Mouse (Mus musculus): ENCODE results near the gene Smim20. TPM values are rescaled to one million over a fixed set of nuclear protein-coding genes. Genes with fewer than 3 reads are reported as not detected.

Smim20 gene
- polyA plus RNA-seq, 1 experiment: 45.2 TPM

GRCm38 (mm10) chr5:53317396-53317795, 50.5 kb downstream of the Smim20 start:
- Histone ChIP-seq H3K79me3 (ENCODE audit: low read depth) (no peaks in the 10 kb centered on the region), H3K27me3 (ENCODE audit: control insufficient read depth, insufficient read depth, insufficient read length) (peaks cover 45% of the 10 kb centered on the region), H3K36me3 (ENCODE audit: control insufficient read depth, insufficient read depth) (no peaks in the 10 kb centered on the region), H3ac (ENCODE audit: control insufficient read depth, insufficient read length, low read depth) (no peak overlapping the region), H3K79me2 (ENCODE audit: control insufficient read depth, insufficient read depth) (no peaks in the 10 kb centered on the region), H3K4me3 (ENCODE audit: insufficient read depth, poor library complexity, severe bottlenecking) (no peak overlapping the region)
- TF ChIP-seq MAX (IDR thresholded peaks at IDR 0.05) (no peak), CTCF (IDR thresholded peaks at IDR 0.05; ENCODE audit: control insufficient read depth, insufficient read depth, insufficient read length) (no peak), USF1 (IDR thresholded peaks at IDR 0.05; ENCODE audit: low read depth) (no peak), CEBPB (IDR thresholded peaks at IDR 0.05; ENCODE audit: low read depth) (no peak), MYOG (IDR thresholded peaks at IDR 0.05; ENCODE audit: control insufficient read depth, extremely low read depth, insufficient read length) (no peak), MYOD1 (IDR thresholded peaks at IDR 0.05; ENCODE audit: control insufficient read depth, insufficient read length, low read depth) (no peak), FOSL1 (IDR thresholded peaks at IDR 0.05; ENCODE audit: insufficient read depth, low read length, poor library complexity, severe bottlenecking) (no peak)

DNA sequence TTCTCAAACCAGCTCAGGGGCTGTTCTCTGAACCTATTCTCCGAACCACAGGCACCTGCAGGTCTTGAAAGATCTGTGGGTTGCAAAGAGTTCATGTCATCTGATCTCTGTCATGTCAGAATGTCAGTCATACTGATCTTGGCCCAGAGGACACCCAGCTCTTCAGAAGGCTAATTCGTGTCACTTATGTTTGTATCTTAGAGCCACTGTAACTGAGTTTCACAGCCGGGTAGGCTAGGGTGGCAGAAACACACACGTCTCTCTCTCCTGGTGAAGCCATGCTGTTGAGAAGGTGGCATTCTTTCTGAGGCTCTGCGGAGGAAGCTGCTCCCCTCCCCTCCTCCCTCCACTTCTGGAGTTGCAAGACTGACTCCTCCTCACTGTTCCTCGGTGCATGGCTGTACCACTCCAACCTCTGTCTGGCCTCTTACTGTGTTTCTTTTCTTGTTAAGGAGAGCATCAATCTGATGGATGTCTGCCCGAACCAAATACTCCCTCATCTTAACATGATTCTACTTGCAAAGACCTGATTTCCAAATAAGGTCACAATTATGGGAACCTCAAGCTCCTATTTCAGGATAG, 51.1 kb downstream of the Smim20 start:
- no peak overlapping the region for H3K4me3 ChIP-seq (ENCODE audit: insufficient read depth, poor library complexity, severe bottlenecking)
- no peaks in the 10 kb centered on the region for H3K79me3 ChIP-seq (ENCODE audit: low read depth)
- H3K79me2 ChIP-seq (ENCODE audit: control insufficient read depth, insufficient read depth): no peaks in the 10 kb centered on the region
- no peak overlapping the region for H3ac ChIP-seq (ENCODE audit: control insufficient read depth, insufficient read length, low read depth)
- H3K36me3 ChIP-seq (ENCODE audit: control insufficient read depth, insufficient read depth): no peaks in the 10 kb centered on the region
- no peak for TF ChIP-seq FOSL1 (IDR thresholded peaks at IDR 0.05; ENCODE audit: insufficient read depth, low read length, poor library complexity, severe bottlenecking)
- no peak for TF ChIP-seq MAX (IDR thresholded peaks at IDR 0.05)
- no peak for TF ChIP-seq USF1 (IDR thresholded peaks at IDR 0.05; ENCODE audit: low read depth)
- TF ChIP-seq CEBPB (IDR thresholded peaks at IDR 0.05; ENCODE audit: low read depth): no peak
- no peak for TF ChIP-seq MYOD1 (IDR thresholded peaks at IDR 0.05; ENCODE audit: control insufficient read depth, insufficient read length, low read depth)
- no peak for TF ChIP-seq CTCF (IDR thresholded peaks at IDR 0.05; ENCODE audit: control insufficient read depth, insufficient read depth, insufficient read length)
- peaks cover 51% of the 10 kb centered on the region for H3K27me3 ChIP-seq (ENCODE audit: control insufficient read depth, insufficient read depth, insufficient read length)

- no peaks in the 10 kb centered on the region for H3K36me3 ChIP-seq (ENCODE audit: control insufficient read depth, insufficient read depth)
- no peaks in the 10 kb centered on the region for H3K79me2 ChIP-seq (ENCODE audit: control insufficient read depth, insufficient read depth)
- no peak overlapping the region for H3ac ChIP-seq (ENCODE audit: control insufficient read depth, insufficient read length, low read depth)
- peaks cover 69% of the 10 kb centered on the region for H3K27me3 ChIP-seq (ENCODE audit: control insufficient read depth, insufficient read depth, insufficient read length)
- TF ChIP-seq USF1 (IDR thresholded peaks at IDR 0.05; ENCODE audit: low read depth) (no peak), MYOG (IDR thresholded peaks at IDR 0.05; ENCODE audit: control insufficient read depth, extremely low read depth, insufficient read length) (no peak), CEBPB (IDR thresholded peaks at IDR 0.05; ENCODE audit: low read depth) (no peak), CTCF (IDR thresholded peaks at IDR 0.05; ENCODE audit: control insufficient read depth, insufficient read depth, insufficient read length) (no peak), MYOD1 (IDR thresholded peaks at IDR 0.05; ENCODE audit: control insufficient read depth, insufficient read length, low read depth) (no peak), FOSL1 (IDR thresholded peaks at IDR 0.05; ENCODE audit: insufficient read depth, low read length, poor library complexity, severe bottlenecking) (no peak), MAX (IDR thresholded peaks at IDR 0.05) (no peak)
- H3K4me3 ChIP-seq (ENCODE audit: insufficient read depth, poor library complexity, severe bottlenecking): no peak overlapping the region
- no peaks in the 10 kb centered on the region for H3K79me3 ChIP-seq (ENCODE audit: low read depth)
Measured at GRCm38 (mm10) chr5:53320331-53320730, 53.4 kb downstream of the Smim20 start.

DNA sequence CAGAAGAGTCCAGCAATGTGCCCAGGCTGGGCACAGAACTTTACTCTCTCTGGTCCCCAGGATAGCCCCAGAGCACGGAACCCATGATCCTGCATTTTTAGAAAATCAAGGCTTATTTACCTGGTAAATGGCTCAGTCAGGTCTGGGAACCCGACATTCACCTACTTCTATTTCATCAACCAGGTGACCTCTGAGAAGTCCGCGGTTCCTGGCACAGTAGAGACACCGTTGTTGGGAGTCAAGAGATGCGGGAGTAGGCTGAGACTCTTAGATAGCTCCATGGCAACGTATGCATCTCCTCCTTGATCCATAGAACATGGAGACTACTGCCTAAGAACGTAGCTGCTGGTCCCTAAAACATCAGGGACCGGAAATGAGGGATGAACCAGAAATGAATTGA, 55.0 kb downstream of the Smim20 start:
- H3ac ChIP-seq (ENCODE audit: control insufficient read depth, insufficient read length, low read depth): no peak overlapping the region
- no peaks in the 10 kb centered on the region for H3K36me3 ChIP-seq (ENCODE audit: control insufficient read depth, insufficient read depth)
- no peaks in the 10 kb centered on the region for H3K79me3 ChIP-seq (ENCODE audit: low read depth)
- peaks cover 74% of the 10 kb centered on the region for H3K27me3 ChIP-seq (ENCODE audit: control insufficient read depth, insufficient read depth, insufficient read length)
- no peaks in the 10 kb centered on the region for H3K79me2 ChIP-seq (ENCODE audit: control insufficient read depth, insufficient read depth)
- H3K4me3 ChIP-seq (ENCODE audit: insufficient read depth, poor library complexity, severe bottlenecking): no peak overlapping the region
- no peak for TF ChIP-seq MAX (IDR thresholded peaks at IDR 0.05)
- TF ChIP-seq FOSL1 (IDR thresholded peaks at IDR 0.05; ENCODE audit: insufficient read depth, low read length, poor library complexity, severe bottlenecking): no peak
- TF ChIP-seq USF1 (IDR thresholded peaks at IDR 0.05; ENCODE audit: low read depth): no peak
- no peak for TF ChIP-seq MYOD1 (IDR thresholded peaks at IDR 0.05; ENCODE audit: control insufficient read depth, insufficient read length, low read depth)
- TF ChIP-seq CTCF (IDR thresholded peaks at IDR 0.05; ENCODE audit: control insufficient read depth, insufficient read depth, insufficient read length): no peak

- Histone ChIP-seq H3K36me3 (ENCODE audit: control insufficient read depth, insufficient read depth) (no peaks in the 10 kb centered on the region), H3K4me3 (ENCODE audit: insufficient read depth, poor library complexity, severe bottlenecking) (no peak overlapping the region), H3K79me3 (ENCODE audit: low read depth) (no peaks in the 10 kb centered on the region), H3K27me3 (ENCODE audit: control insufficient read depth, insufficient read depth, insufficient read length) (peaks cover 71% of the 10 kb centered on the region), H3K79me2 (ENCODE audit: control insufficient read depth, insufficient read depth) (no peaks in the 10 kb centered on the region), H3ac (ENCODE audit: control insufficient read depth, insufficient read length, low read depth) (no peak overlapping the region)
- TF ChIP-seq CTCF (IDR thresholded peaks at IDR 0.05; ENCODE audit: control insufficient read depth, insufficient read depth, insufficient read length) (no peak), MAX (IDR thresholded peaks at IDR 0.05) (no peak), MYOG (IDR thresholded peaks at IDR 0.05; ENCODE audit: control insufficient read depth, extremely low read depth, insufficient read length) (no peak), MYOD1 (IDR thresholded peaks at IDR 0.05; ENCODE audit: control insufficient read depth, insufficient read length, low read depth) (no peak)
Measured at GRCm38 (mm10) chr5:53322471-53322870, 55.6 kb downstream of the Smim20 start.

DNA sequence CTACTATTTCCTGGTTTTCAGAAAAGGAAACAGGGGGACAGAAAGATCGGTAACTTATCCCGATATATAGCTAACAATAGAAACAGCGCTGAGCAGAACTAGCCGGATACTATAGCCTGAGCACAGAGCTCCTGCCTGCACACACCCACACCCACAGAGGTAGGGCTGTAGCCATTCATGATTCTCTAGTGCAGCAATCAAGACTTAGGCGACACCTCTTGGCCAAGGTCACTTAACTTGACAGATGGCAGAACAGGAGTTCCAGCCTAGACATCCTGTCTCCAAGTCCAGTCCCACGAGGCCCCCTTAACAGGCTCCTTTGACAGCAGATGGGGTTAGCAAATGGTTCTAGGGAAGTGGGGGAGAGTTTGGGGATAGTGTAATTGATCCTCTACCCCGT, 56.2 kb downstream of the Smim20 start:
- H3K79me2 ChIP-seq (ENCODE audit: control insufficient read depth, insufficient read depth): no peaks in the 10 kb centered on the region
- no peak for TF ChIP-seq USF1 (IDR thresholded peaks at IDR 0.05; ENCODE audit: low read depth)
- TF ChIP-seq MYOG (IDR thresholded peaks at IDR 0.05; ENCODE audit: control insufficient read depth, extremely low read depth, insufficient read length): no peak
- no peak for TF ChIP-seq FOSL1 (IDR thresholded peaks at IDR 0.05; ENCODE audit: insufficient read depth, low read length, poor library complexity, severe bottlenecking)
- no peak for TF ChIP-seq CTCF (IDR thresholded peaks at IDR 0.05; ENCODE audit: control insufficient read depth, insufficient read depth, insufficient read length)
- TF ChIP-seq MYOD1 (IDR thresholded peaks at IDR 0.05; ENCODE audit: control insufficient read depth, insufficient read length, low read depth): no peak
- TF ChIP-seq CEBPB (IDR thresholded peaks at IDR 0.05; ENCODE audit: low read depth): no peak
- no peak for TF ChIP-seq MAX (IDR thresholded peaks at IDR 0.05)
- H3K36me3 ChIP-seq (ENCODE audit: control insufficient read depth, insufficient read depth): no peaks in the 10 kb centered on the region
- peaks cover 66% of the 10 kb centered on the region for H3K27me3 ChIP-seq (ENCODE audit: control insufficient read depth, insufficient read depth, insufficient read length)
- no peak overlapping the region for H3ac ChIP-seq (ENCODE audit: control insufficient read depth, insufficient read length, low read depth)
- H3K79me3 ChIP-seq (ENCODE audit: low read depth): no peaks in the 10 kb centered on the region
- no peak overlapping the region for H3K4me3 ChIP-seq (ENCODE audit: insufficient read depth, poor library complexity, severe bottlenecking)
